Mouse (Mus musculus) liver, embryonic 14 days (tissue): ENCODE results near the gene Hnrnph3. TPM values are rescaled to one million over a fixed set of nuclear protein-coding genes. Genes with fewer than 3 reads are reported as not detected.

Experiments used
- polyA plus RNA-seq: library from polyadenylated mRNA; depleted of rRNA; stranded (reverse); fragments of >200 nt; gene quantifications from 2 replicates; pipeline ENCODE4 v1.2.3, GENCODE M21; 2012; rRNA removed

Gene Hnrnph3
- 27.4 TPM in 2 replicates for polyA plus RNA-seq

GRCm38 (mm10) chr10:63023749-63024579 lies at the start of gene Hnrnph3, which contains the start of gene Pbld2:
Gene Hnrnph3 (minus strand): TSS chr10:63024217.
Gene Pbld2 (plus strand): TSS chr10:63024315.

GRCm38 (mm10) chr10:63059862-63060261 lies 35.8 kb upstream of the Hnrnph3 start, which contains the start of gene Pbld1:
Gene Pbld1 (plus strand): TSS chr10:63060162.

GRCm38 (mm10) chr10:62980039-62980954 lies 43.7 kb downstream of the Hnrnph3 start, which contains the start of gene Rufy2:
Gene Rufy2 (plus strand): TSS chr10:62980223.

Other genes starting within 250 kb of the Hnrnph3 start
- gene Ccar1, start 231.9 kb downstream of the Hnrnph3 start, polyA plus RNA-seq, result 29.0 and 29.4 TPM in 2 replicates
- 0.17 and 0.29 TPM in 2 replicates for gene Tet1, start 115.2 kb downstream of the Hnrnph3 start, polyA plus RNA-seq
- gene Slc25a16, start 103.6 kb downstream of the Hnrnph3 start, polyA plus RNA-seq, result 6.6 and 7.2 TPM in 2 replicates
- 27.4 and 34.5 TPM in 2 replicates for gene Dna2, start 77.2 kb downstream of the Hnrnph3 start, polyA plus RNA-seq
- gene Rufy2, start 44.0 kb downstream of the Hnrnph3 start, polyA plus RNA-seq, result 1.1 TPM in 2 replicates
- 1.8 and 2.4 TPM in 2 replicates for gene Pbld2, start 98 bp upstream of the Hnrnph3 start, polyA plus RNA-seq
- gene Pbld1, start 35.9 kb upstream of the Hnrnph3 start, polyA plus RNA-seq, result 2.9 and 3.8 TPM in 2 replicates
- not detected in 2 replicates for gene Atoh7, start 75.4 kb upstream of the Hnrnph3 start, polyA plus RNA-seq
- 0.03 and 0.14 TPM in 2 replicates for gene Mypn, start 179.7 kb upstream of the Hnrnph3 start, polyA plus RNA-seq
- 21.7 and 23.5 TPM in 2 replicates for gene Herc4, start 219.6 kb upstream of the Hnrnph3 start, polyA plus RNA-seq